9 mouse cellular contexts compared by ENCODE assay signal in genomic region chr3:133309359-133309758, GRCm38 (mm10). TPM values are rescaled to one million over a fixed set of nuclear protein-coding genes. Genes with fewer than 3 reads are reported as not detected.
DNase-seq lines count a peak whose midpoint lies in the region; ATAC-seq and TF ChIP-seq lines count a peak whose summit lies in the region.
"Had no signal": no experiment of that assay in that cellular context is flagged by ENCODE, and none has a peak within 500 bp of the region (broad histone marks: within the 10 kb centered on the region; RNA-seq: fewer than 3 reads in every experiment).

No protein-coding gene starts in this region.

- no peak overlapping the region for H3K4me2 ChIP-seq in midbrain, embryonic 12.5 days (replicated peaks)
- peak overlapping the region; percentile 80 for H3K4me2 ChIP-seq in hindbrain, postnatal 0 days (ENCODE audit: low read depth, low read length)
- peak overlapping the region; percentile 68; the same call in 1 of the 2 replicates for H3K4me2 ChIP-seq in neural tube, embryonic 13.5 days

- ATAC-seq in midbrain, embryonic 12.5 days (ENCODE audit: low FRiP score, low read depth): no peak
- no peak for ATAC-seq in hindbrain, postnatal 0 days
- no peak; the same call in 1 of the 2 replicates for ATAC-seq in neural tube, embryonic 13.5 days (ENCODE audit: low read depth)

- H3K4me1 ChIP-seq in midbrain, embryonic 12.5 days: 0 out of 2 replicates have a peak, but pooled peaks cover 7% of the 10 kb centered on the region
- peaks cover 26% of the 10 kb centered on the region for H3K4me1 ChIP-seq in midbrain, embryonic 10.5 days
- H3K4me1 ChIP-seq in hindbrain, postnatal 0 days (ENCODE audit: insufficient read depth, low read length): no peaks in the 10 kb centered on the region
- peaks cover 17% of the 10 kb centered on the region for H3K4me1 ChIP-seq in neural tube, embryonic 13.5 days (replicated peaks)

- DNase-seq in midbrain, embryonic 10.5 days (ENCODE audit: low spot score): no peak
- DNase-seq in hindbrain, postnatal 0 days (ENCODE audit: low spot score): no peak
- peak; percentile 40 for DNase-seq in kidney, postnatal 14 days
- DNase-seq in gastrocnemius, postnatal 36 days: no peak
- DNase-seq in urinary bladder, postnatal 10 days (ENCODE audit: low spot score): no peak

- 93% methylated on average over 7 of the region's 7 CpGs for WGBS in midbrain, embryonic 12.5 days
- 93% methylated on average over 7 of the region's 7 CpGs for WGBS in midbrain, embryonic 10.5 days
- WGBS in hindbrain, postnatal 0 days: 95% methylated on average over 7 of the region's 7 CpGs
- 91% methylated on average over 7 of the region's 7 CpGs for WGBS in neural tube, embryonic 13.5 days

- no peaks in the 10 kb centered on the region for H3K27me3 ChIP-seq in midbrain, embryonic 12.5 days
- no peaks in the 10 kb centered on the region for H3K27me3 ChIP-seq in midbrain, embryonic 10.5 days (ENCODE audit: low read depth, poor library complexity, severe bottlenecking)
- H3K27me3 ChIP-seq in hindbrain, postnatal 0 days (ENCODE audit: insufficient read depth, low read length): no peaks in the 10 kb centered on the region
- H3K27me3 ChIP-seq in neural tube, embryonic 13.5 days: no peaks in the 10 kb centered on the region
- H3K27me3 ChIP-seq: forebrain, embryonic 12.5 days had no signal

- TF ChIP-seq CTCF in hindbrain, postnatal 0 days (IDR thresholded peaks at IDR 0.05; ENCODE audit: low read depth): no peak

- H3K9ac ChIP-seq in midbrain, embryonic 12.5 days (replicated peaks): no peak overlapping the region
- H3K9ac ChIP-seq in hindbrain, postnatal 0 days (replicated peaks; ENCODE audit: low read length): no peak overlapping the region
- 0 out of 2 replicates have a peak overlapping the region, but pooled peaks have one; percentile 96 for H3K9ac ChIP-seq in neural tube, embryonic 13.5 days

- intact Hi-C loops in gastrocnemius, postnatal 36 days (cut with DNase I): no loop called here

- H3K36me3 ChIP-seq in midbrain, embryonic 12.5 days: no peaks in the 10 kb centered on the region
- H3K36me3 ChIP-seq in midbrain, embryonic 10.5 days: peaks cover 5% of the 10 kb centered on the region
- H3K36me3 ChIP-seq in hindbrain, postnatal 0 days (ENCODE audit: insufficient read depth, low read length): no peaks in the 10 kb centered on the region
- no peaks in the 10 kb centered on the region for H3K36me3 ChIP-seq in neural tube, embryonic 13.5 days
- H3K36me3 ChIP-seq: forebrain, embryonic 12.5 days had no signal

- H3K4me3 ChIP-seq in midbrain, embryonic 12.5 days: peak overlapping the region; percentile 73; the same call in 1 of the 2 replicates
- no peak overlapping the region for H3K4me3 ChIP-seq in midbrain, embryonic 10.5 days
- peak overlapping the region; percentile 80; the same call in 1 of the 2 replicates for H3K4me3 ChIP-seq in hindbrain, postnatal 0 days (ENCODE audit: low read length)
- peak overlapping the region; percentile 84; the same call in 1 of the 2 replicates for H3K4me3 ChIP-seq in neural tube, embryonic 13.5 days

- no peaks in the 10 kb centered on the region for H3K9me3 ChIP-seq in midbrain, embryonic 12.5 days
- H3K9me3 ChIP-seq in midbrain, embryonic 10.5 days (replicated peaks): 0 out of 2 replicates have a peak, but pooled peaks cover 4% of the 10 kb centered on the region
- no peaks in the 10 kb centered on the region for H3K9me3 ChIP-seq in hindbrain, postnatal 0 days (ENCODE audit: low read length)
- no peaks in the 10 kb centered on the region for H3K9me3 ChIP-seq in neural tube, embryonic 13.5 days
- H3K9me3 ChIP-seq: forebrain, embryonic 12.5 days; G1E had no signal

- peak overlapping the region; percentile 97; the same call in 1 of the 2 replicates for H3K27ac ChIP-seq in midbrain, embryonic 12.5 days (replicated peaks)
- no peak overlapping the region for H3K27ac ChIP-seq in midbrain, embryonic 10.5 days (replicated peaks)
- no peak overlapping the region for H3K27ac ChIP-seq in hindbrain, postnatal 0 days
- H3K27ac ChIP-seq in neural tube, embryonic 13.5 days (replicated peaks): peak overlapping the region; percentile 98; the same call in 1 of the 2 replicates

RNA-seq across cellular contexts. Expression of gene Ppa2, which starts 0.6 kb away (rescaled TPM):
- polyA plus RNA-seq in midbrain, embryonic 12.5 days (2016; fragmentation: Nextera tagmentation; extraction: Ambion mirVana): 78.1 and 79.9 TPM in 2 replicates
- polyA plus RNA-seq in midbrain, embryonic 10.5 days (2016; fragmentation: Nextera tagmentation; extraction: Ambion mirVana): 87.6 and 91.6 TPM in 2 replicates
- total RNA-seq in hindbrain, postnatal 0 days (2014; rRNA removed): 22.9 and 23.4 TPM in 2 replicates
- polyA plus RNA-seq in hindbrain, postnatal 0 days (2015; fragmentation: Nextera tagmentation; extraction: Ambion mirVana): 88.2 and 88.6 TPM in 2 replicates
- 84.4 and 86.9 TPM in 2 replicates for polyA plus RNA-seq in neural tube, embryonic 13.5 days (2015; fragmentation: Nextera tagmentation; extraction: Ambion mirVana)
- total RNA-seq in gastrocnemius, postnatal 36 days (2021): 10 to 100 TPM; 45.5 to 46.2 TPM

Comparison
In these comparisons a context has a peak if more than half of its experiments do, and no peak if none do; other contexts are left out.
1. H3K27ac ChIP-seq: peak in midbrain, embryonic 12.5 days (single experiment) and neural tube, embryonic 13.5 days (single experiment); none in midbrain, embryonic 10.5 days (single experiment) and hindbrain, postnatal 0 days (single experiment).